Mouse (Mus musculus) adrenal gland, adult 18-20 months (tissue): ENCODE measurements around the gene Grm2. TPM values are rescaled to one million over a fixed set of nuclear protein-coding genes. Genes with fewer than 3 reads are reported as not detected.

Experiments
- total RNA-seq, 2 experiments: library from RNA; stranded (reverse); gene quantifications; 1 replicate in 1 of 2; 2 replicates in 1 of 2; pipeline ENCODE4 v1.2.3; 2021

Grm2 gene
- total RNA-seq, 2 experiments from 2014 or later: not detected

Other genes starting within 250 kb of the Grm2 start
- 100 to 1,000 TPM; 339 to 377 TPM for gene Rpl29, start 226.6 kb downstream of the Grm2 start, total RNA-seq
- 10 to 100 TPM; 13.9 to 14.9 TPM for gene Acy1, start 217.8 kb downstream of the Grm2 start, total RNA-seq
- 10 to 100 TPM; 29.6 to 43.4 TPM for gene Abhd14b, start 208.6 kb downstream of the Grm2 start, total RNA-seq
- 10 to 100 TPM; 18.3 to 21.3 TPM for gene Abhd14a, start 208.4 kb downstream of the Grm2 start, total RNA-seq
- gene Pcbp4, start 202.8 kb downstream of the Grm2 start, total RNA-seq: 10 to 100 TPM; 22.4 to 28.0 TPM
- under 1 TPM; 0.20 to 0.29 TPM for gene Gpr62, start 190.1 kb downstream of the Grm2 start, total RNA-seq
- 10 to 100 TPM; 32.7 to 47.8 TPM for gene Rrp9, start 180.1 kb downstream of the Grm2 start, total RNA-seq
- 10 to 100 TPM; 35.9 to 63.4 TPM for gene Parp3, start 179.1 kb downstream of the Grm2 start, total RNA-seq
- gene Iqcf1, start 156.1 kb downstream of the Grm2 start, total RNA-seq: not detected
- not detected for gene Iqcf5, start 141.5 kb downstream of the Grm2 start, total RNA-seq
- gene Iqcf3, start 94.5 kb downstream of the Grm2 start, total RNA-seq: not detected
- gene Iqcf4, start 85.1 kb downstream of the Grm2 start, total RNA-seq: not detected
- gene Iqcf6, start 29.5 kb downstream of the Grm2 start, total RNA-seq: not detected
- 100 to 1,000 TPM in 1 of 2 experiments, 10 to 100 TPM in 1; 93.5 to 136 TPM for gene Tex264, start 29.8 kb upstream of the Grm2 start, total RNA-seq
- 10 to 100 TPM; 15.1 to 24.2 TPM for gene Rad54l2, start 133.1 kb upstream of the Grm2 start, total RNA-seq
- 10 to 100 TPM; 39.1 to 42.8 TPM for gene Dcaf1, start 165.8 kb upstream of the Grm2 start, total RNA-seq
- 10 to 100 TPM; 24.0 to 26.6 TPM for gene Rbm15b, start 231.3 kb upstream of the Grm2 start, total RNA-seq
- 100 to 1,000 TPM; 240 to 272 TPM for gene Manf, start 235.9 kb upstream of the Grm2 start, total RNA-seq